Mouse (Mus musculus) 416B (cell line): Measurements from ENCODE around the gene Sult6b2.

ENCODE experiments used
- DNase-seq: peaks from one replicate; pipeline ENCODE4 v3.0.0; 2011; ENCODE audit warnings: low read depth

Gene Sult6b2

DNA sequence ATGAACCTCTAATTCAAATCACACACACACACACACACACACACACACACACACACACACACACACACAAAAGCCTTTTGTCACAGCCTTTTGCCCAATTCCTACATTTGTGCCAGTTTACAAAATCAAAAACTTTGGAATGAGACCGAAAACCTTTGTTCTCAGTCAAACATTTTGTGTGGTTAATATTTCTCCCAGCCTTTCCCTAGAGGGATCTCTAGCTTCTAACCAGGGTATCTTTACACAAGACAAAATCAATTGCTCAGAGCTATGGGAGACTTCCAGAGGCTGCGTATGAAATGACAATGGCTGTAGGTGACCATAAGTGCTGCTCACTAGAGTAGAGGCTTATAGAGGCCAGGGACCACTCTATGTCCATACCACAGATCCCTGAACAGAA is 66.1 kb downstream of the Sult6b2 start:
- no peak for DNase-seq

DNA sequence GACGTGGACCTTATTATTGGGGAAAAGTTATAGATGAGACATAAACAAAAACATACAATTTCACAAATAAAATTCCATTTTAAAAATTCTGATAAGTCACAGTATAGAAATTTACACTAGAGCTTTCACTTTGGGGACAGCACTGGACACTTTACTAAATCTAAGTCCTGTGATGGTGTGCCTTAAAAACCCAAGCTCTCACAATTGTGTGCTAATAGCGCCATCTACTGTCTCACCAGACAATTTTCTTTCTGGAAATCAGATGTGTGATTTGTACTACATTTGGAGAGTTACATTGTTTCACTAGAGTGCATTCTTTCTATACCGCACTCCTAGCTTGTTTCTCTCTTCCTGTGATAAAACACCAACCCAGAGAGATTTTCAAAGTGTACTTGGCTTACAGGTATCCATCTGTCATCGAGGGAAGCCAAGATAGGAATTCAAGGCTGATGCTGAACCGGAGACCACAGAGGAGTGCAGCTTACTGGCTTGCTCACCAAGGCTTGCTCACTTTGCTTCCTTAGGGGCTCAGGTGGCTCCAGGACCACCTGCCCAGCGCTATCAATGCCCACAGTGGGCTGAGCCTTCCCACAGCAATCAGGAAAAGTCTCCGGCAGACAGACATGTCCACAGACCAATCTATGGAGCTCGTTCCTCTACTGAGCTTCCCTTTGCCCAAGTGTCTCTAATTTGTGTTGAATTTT is 68.8 kb downstream of the Sult6b2 start:
- peak; percentile 82 for DNase-seq
